Mouse (Mus musculus) limb, embryonic 14.5 days (tissue): ENCODE measurements around the gene Ssbp3. TPM values are rescaled to one million over a fixed set of nuclear protein-coding genes. Genes with fewer than 3 reads are reported as not detected.

ENCODE experiments used
- ATAC-seq: fragments of 200-750 bp; cut with Nextera tagmentation; 2 replicates; pipeline ENCODE4 v1.8.0; 2017; ENCODE audit warnings: low read depth, moderate number of reproducible peaks, moderate TSS enrichment; ENCODE audit not compliant: low FRiP score
- DNase-seq: peaks from one replicate; pipeline ENCODE4 v3.0.0-alpha.2; 2015; ENCODE audit warnings: low spot score
- H3K27ac ChIP-seq: fragments of 300-500 bp; sonication (generic); replicated peaks from 2 replicates; pipeline ENCODE4 v1.5.1; 2014; ENCODE audit warnings: low read depth, mild to moderate bottlenecking, low read length, moderate library complexity, mixed read lengths
- H3K27me3 ChIP-seq: fragments of 300-500 bp; sonication (generic); 2 replicates; pipeline ENCODE4 v1.6.1; 2014; ENCODE audit warnings: low read length, mixed read lengths; ENCODE audit not compliant: control insufficient read depth, insufficient read depth
- H3K36me3 ChIP-seq: fragments of 300-500 bp; sonication (generic); 2 replicates; pipeline ENCODE4 v1.6.1; 2014; ENCODE audit warnings: mild to moderate bottlenecking, low read length, moderate library complexity, mixed read lengths; ENCODE audit not compliant: control insufficient read depth, insufficient read depth
- H3K4me1 ChIP-seq: fragments of 300-500 bp; sonication (generic); 2 replicates; pipeline ENCODE4 v1.6.1; 2014; ENCODE audit warnings: antibody characterized with exemption, low read length, mixed read lengths; ENCODE audit not compliant: control insufficient read depth, insufficient read depth
- H3K4me2 ChIP-seq: fragments of 300-500 bp; sonication (generic); replicated peaks from 2 replicates; pipeline ENCODE4 v1.6.1; 2014; ENCODE audit warnings: low read depth, mild to moderate bottlenecking, low read length, moderate library complexity; ENCODE audit not compliant: severe bottlenecking
- H3K4me3 ChIP-seq: fragments of 300-500 bp; sonication (generic); replicated peaks from 2 replicates; pipeline ENCODE4 v1.5.1; 2014; ENCODE audit warnings: low read length
- H3K9ac ChIP-seq: fragments of 300-500 bp; sonication (generic); 2 replicates; pipeline ENCODE4 v1.6.1; 2014; ENCODE audit warnings: mild to moderate bottlenecking, low read depth, low read length, moderate library complexity; ENCODE audit not compliant: severe bottlenecking
- H3K9me3 ChIP-seq: fragments of 300-500 bp; sonication (generic); 2 replicates; pipeline ENCODE4 v1.6.1; 2016; ENCODE audit warnings: low read length; ENCODE audit not compliant: control insufficient read depth
- POLR2A ChIP-seq: fragments of 200-500 bp; IDR thresholded peaks from 2 replicates; pipeline ENCODE4 v1.8.0; 2012; ENCODE audit warnings: inconsistent platforms, mild to moderate bottlenecking, moderate library complexity, borderline replicate concordance; ENCODE audit not compliant: insufficient read depth, insufficient read length; ENCODE audit errors: extremely low read depth
- WGBS: fragments of 180-500 bp; shearing (Covaris S2); extraction: QIAGEN DNeasy Blood & Tissue Kit; methylation state at CpG from one replicate; pipeline ENCODE4 v1.1.7; 2014; 5-methylcytosine and 5-hydroxymethylcytosine counted together
- polyA plus RNA-seq, 2 experiments: library from polyadenylated mRNA; depleted of rRNA in 1 of 2; stranded (reverse) in 1 of 2; unstranded in 1 of 2; fragments of >200 nt; fragmentation: Nextera tagmentation in 1 of 2; extraction: Ambion mirVana in 1 of 2; gene quantifications; 2 replicates each; pipeline versions ENCODE4 v1.2.1 to v1.2.3; 2012 to 2014

The Ssbp3 gene
- polyA plus RNA-seq, 2 experiments = 94.3 to 191 TPM

GRCm38 (mm10) chr4:106964996-106965395 lies 54.5 kb downstream of the Ssbp3 start:
- Histone ChIP-seq H3K4me3 (no peak overlapping the region), H3K27me3 (no peaks in the 10 kb centered on the region), H3K9me3 (no peaks in the 10 kb centered on the region), H3K4me2 (no peak overlapping the region), H3K36me3 (peaks cover 15% of the 10 kb centered on the region), H3K4me1 (peaks cover 32% of the 10 kb centered on the region), H3K27ac (no peak overlapping the region), H3K9ac (no peak overlapping the region)
- ATAC-seq = no peak
- no peak for DNase-seq
- 72% methylated on average over 10 of the region's 10 CpGs for WGBS
- TF ChIP-seq POLR2A = no peak

GRCm38 (mm10) chr4:106966443-106966842 lies 55.9 kb downstream of the Ssbp3 start:
- WGBS = 74% methylated on average over 3 of the region's 3 CpGs
- ATAC-seq = no peak
- Histone ChIP-seq H3K27ac (no peak overlapping the region), H3K9ac (no peak overlapping the region), H3K27me3 (no peaks in the 10 kb centered on the region), H3K9me3 (no peaks in the 10 kb centered on the region), H3K4me2 (no peak overlapping the region), H3K4me1 (peaks cover 34% of the 10 kb centered on the region), H3K36me3 (peaks cover 15% of the 10 kb centered on the region), H3K4me3 (no peak overlapping the region)
- no peak for DNase-seq
- TF ChIP-seq POLR2A = no peak

- Histone ChIP-seq H3K27me3 (no peaks in the 10 kb centered on the region), H3K4me2 (no peak overlapping the region), H3K4me3 (no peak overlapping the region), H3K4me1 (peaks cover 31% of the 10 kb centered on the region), H3K9me3 (no peaks in the 10 kb centered on the region), H3K9ac (no peak overlapping the region), H3K27ac (no peak overlapping the region), H3K36me3 (peaks cover 20% of the 10 kb centered on the region)
- no peak for DNase-seq
- 70% methylated on average over 8 of the region's 8 CpGs for WGBS
- no peak for ATAC-seq
- no peak for TF ChIP-seq POLR2A
Observed at GRCm38 (mm10) chr4:106968910-106969309, 58.4 kb downstream of the Ssbp3 start.

GRCm38 (mm10) chr4:106970786-106971185 lies 60.3 kb downstream of the Ssbp3 start:
- no peak overlapping the region for H3K4me3 ChIP-seq
- H3K4me2 ChIP-seq = no peak overlapping the region
- H3K27ac ChIP-seq = no peak overlapping the region
- no peak overlapping the region for H3K9ac ChIP-seq
- H3K9me3 ChIP-seq = no peaks in the 10 kb centered on the region
- TF ChIP-seq POLR2A = no peak
- H3K36me3 ChIP-seq = peaks cover 15% of the 10 kb centered on the region
- 74% methylated on average over 7 of the region's 7 CpGs for WGBS
- ATAC-seq (no peak), DNase-seq (no peak)
- no peaks in the 10 kb centered on the region for H3K27me3 ChIP-seq
- peaks cover 43% of the 10 kb centered on the region for H3K4me1 ChIP-seq

- no peak for TF ChIP-seq POLR2A
Observed at GRCm38 (mm10) chr4:106972061-106972460, 61.6 kb downstream of the Ssbp3 start.

More at GRCm38 (mm10) chr4:106972061-106972460, 61.6 kb downstream of the Ssbp3 start:
- no peak for ATAC-seq
- H3K36me3 ChIP-seq = 0 out of 2 replicates have a peak, but pooled peaks cover 8% of the 10 kb centered on the region
- H3K27me3 ChIP-seq = no peaks in the 10 kb centered on the region
- H3K4me2 ChIP-seq = no peak overlapping the region
- H3K4me3 ChIP-seq = no peak overlapping the region
- H3K27ac ChIP-seq = no peak overlapping the region
- DNase-seq = no peak
- H3K9me3 ChIP-seq = no peaks in the 10 kb centered on the region
- peaks cover 55% of the 10 kb centered on the region for H3K4me1 ChIP-seq
- WGBS = 84% methylated on average over 4 of the region's 4 CpGs
- no peak overlapping the region for H3K9ac ChIP-seq
